Mouse (Mus musculus) adrenal gland, adult 2 months (tissue): ENCODE data around the gene Pik3ca. TPM values are rescaled to one million over a fixed set of nuclear protein-coding genes. Genes with fewer than 3 reads are reported as not detected.

ENCODE experiments used
- DNase-seq: peaks from one replicate; pipeline ENCODE4 v3.0.0; 2021
- polyA plus RNA-seq: library from polyadenylated mRNA; depleted of rRNA; stranded (reverse); fragments of >200 nt; gene quantifications from 2 replicates; pipeline ENCODE4 v1.2.3, GENCODE M21; 2012; rRNA removed
- total RNA-seq, 2 experiments: library from RNA; stranded (reverse); gene quantifications; 2 replicates each; pipeline ENCODE4 v1.2.3; 2021

Gene Pik3ca
- total and polyA plus RNA-seq, 3 experiments = 1.5 to 49.6 (median 42.1) TPM

DNA sequence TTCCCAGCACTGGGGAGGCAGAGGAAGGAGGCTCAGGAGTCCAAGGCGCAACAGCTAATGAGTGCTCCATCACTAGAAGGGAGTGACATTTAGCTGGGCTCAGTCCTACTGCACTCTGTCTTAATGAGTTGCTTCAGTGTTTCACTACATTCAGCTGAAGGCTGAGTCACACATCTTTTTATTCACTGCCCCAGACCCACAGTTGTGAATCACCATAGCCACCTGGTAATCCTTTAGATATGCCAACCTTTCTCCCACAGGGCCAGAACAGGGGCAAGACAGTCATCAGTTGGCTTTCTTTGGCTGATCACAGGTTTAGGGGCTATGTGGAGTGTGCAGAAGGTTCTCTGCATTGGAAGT is 99.2 kb downstream of the Pik3ca start:
- DNase-seq = peak; percentile 50

DNA sequence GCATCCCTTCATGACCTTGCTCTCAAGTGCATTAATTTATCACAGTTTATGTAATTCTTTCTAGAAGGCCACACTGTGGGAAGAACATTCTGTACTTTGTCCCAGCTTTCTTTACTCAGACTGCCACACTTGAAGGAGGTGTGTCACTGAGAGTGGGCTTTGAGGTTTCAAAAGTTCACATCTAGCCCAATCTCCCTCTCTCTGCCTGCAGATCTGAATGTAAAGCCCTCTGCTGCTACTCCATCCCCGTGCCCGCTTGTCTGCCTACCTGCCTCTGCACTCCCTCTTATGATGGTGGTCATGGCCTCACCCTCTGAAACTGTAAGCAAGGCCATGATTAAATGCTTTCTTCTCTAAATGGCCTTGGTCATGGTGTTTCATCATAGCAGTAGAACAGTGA is 102.9 kb downstream of the Pik3ca start:
- DNase-seq = peak; percentile 57

DNA sequence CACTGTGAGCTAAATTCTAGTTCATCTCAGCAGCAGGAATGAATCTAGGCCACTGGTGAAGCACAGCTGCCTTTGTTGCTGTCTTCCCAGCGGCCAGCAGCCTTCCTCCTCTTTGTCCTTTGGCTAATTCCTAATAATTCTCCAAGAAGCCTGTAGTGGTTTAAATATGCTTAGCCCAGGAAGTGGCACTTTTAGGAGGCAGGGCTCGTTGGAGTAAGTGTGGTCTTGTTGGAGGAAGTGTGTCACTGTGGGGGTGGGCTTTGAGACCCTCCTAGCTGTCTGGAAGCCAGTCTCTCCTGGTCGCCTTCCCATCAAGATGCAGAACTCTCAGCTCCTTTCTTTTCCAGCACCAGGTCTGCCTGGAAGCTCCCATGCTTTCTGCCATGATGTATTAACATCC is 108.4 kb downstream of the Pik3ca start:
- DNase-seq = no peak

DNA sequence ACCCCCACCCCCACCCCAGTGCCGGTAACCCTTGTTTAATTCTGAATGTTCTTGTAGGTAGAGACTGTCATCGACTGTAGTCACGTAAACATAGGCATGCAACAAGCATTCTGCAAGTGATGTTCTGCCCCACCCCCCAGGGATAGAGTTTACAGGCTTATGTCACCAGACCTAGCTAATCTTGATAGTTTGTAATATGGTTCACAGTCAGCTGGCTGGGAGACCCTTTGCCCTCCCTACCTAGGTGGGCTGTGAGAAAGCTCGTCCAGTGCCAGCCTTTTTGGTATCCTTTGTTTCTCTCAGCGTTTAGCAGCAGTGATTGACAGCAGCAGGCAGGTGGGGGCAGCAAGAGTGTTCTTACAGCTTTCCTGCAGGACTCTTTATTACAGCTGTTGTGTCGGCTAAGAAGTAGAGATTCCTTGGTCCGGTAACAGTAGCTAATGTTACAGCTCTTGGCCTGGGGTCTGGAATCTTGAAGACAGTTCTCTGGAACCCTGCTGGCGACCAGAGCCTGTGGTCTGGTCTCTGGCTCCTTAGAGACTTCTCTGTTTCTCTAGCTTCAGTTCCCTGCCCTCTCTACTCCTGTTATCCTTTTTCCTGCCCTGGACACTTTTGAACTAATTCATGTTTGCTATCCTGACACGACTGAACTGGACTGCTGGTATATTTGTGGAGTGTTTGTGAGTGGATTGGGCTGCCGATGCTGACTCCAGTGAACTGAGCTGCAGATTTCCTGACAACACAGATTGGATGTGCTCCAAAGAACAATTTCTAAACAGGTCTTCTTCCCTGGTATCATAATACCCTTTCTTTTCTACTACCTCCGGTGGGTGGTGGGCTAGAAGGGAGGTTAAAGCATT is 109.1 kb downstream of the Pik3ca start:
- DNase-seq = no peak

DNA sequence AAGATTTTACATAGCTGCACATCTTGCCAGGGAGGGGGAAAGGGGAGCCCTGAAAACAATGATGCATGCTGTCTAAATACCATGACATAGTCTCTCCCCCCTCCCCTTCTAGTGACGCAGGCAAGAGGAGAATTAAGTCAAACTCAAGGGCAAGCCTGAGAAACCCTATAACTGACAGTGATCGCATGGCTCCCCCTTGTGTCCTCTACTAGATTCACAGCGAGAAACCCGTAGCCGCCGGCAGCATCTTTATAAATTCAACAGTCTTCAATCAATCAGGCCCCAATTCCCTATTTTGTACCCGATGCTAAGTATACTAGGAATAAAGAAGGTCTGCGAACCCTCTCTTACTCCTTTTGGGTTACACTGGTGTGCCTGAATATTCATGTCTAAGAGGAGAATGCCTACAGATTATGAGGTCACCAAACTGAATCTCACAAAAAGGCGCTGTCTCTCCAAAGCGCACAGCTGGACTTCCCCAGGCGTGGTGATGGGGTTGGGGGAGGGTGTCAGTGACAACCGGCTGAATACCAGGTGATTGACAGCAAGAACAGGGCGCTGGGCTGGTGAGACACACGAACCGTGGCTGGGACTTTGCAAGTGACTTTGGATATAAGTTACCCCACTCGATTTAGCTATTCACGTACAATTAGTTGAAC is 111.3 kb downstream of the Pik3ca start:
- peak; percentile 73 for DNase-seq

DNA sequence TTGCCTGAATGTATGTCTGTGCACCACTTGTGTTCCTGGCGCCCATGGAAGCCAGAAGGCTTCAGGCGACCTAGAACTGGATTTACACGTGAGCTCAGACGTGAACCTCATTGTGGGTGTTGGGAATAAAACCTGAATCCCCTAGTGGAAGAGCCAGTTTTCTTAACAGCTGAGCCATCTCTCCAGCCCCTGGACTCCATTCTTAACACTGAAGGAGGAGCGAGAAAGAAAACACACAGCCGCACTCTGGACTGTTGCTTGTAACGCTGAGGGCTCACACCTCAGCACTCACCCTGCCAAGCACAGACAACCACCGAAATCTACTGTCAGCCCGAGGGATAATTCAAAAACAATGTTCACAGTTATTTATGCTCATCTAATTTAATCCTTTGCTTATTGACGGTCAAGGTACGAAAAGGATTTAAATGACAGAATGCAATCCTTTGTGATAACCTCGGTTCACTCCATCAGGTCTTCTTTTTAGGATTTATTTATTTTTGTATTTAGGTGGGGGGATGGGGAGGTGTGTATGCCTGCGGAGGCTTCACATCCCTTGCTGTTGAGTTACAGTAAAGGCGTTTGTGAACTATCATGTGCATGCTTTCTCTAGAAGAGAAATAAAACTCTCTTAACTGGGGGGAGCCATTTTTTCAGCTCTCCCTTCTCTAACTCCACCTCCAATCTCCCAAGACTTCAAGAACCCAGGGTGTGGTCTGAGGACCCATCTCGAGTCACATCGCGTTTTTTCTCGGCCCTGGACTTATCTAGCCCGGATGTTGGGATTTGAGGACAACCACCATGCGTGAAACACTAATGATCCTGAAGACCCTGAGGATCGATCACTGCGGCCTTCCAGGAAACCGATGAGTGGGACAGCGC is 112.3 kb downstream of the Pik3ca start, which contains the start of gene Zfp639:
TSS of gene Zfp639 (plus strand) at position 764 of the 879 bp plus-strand sequence.
- no peak for DNase-seq

DNA sequence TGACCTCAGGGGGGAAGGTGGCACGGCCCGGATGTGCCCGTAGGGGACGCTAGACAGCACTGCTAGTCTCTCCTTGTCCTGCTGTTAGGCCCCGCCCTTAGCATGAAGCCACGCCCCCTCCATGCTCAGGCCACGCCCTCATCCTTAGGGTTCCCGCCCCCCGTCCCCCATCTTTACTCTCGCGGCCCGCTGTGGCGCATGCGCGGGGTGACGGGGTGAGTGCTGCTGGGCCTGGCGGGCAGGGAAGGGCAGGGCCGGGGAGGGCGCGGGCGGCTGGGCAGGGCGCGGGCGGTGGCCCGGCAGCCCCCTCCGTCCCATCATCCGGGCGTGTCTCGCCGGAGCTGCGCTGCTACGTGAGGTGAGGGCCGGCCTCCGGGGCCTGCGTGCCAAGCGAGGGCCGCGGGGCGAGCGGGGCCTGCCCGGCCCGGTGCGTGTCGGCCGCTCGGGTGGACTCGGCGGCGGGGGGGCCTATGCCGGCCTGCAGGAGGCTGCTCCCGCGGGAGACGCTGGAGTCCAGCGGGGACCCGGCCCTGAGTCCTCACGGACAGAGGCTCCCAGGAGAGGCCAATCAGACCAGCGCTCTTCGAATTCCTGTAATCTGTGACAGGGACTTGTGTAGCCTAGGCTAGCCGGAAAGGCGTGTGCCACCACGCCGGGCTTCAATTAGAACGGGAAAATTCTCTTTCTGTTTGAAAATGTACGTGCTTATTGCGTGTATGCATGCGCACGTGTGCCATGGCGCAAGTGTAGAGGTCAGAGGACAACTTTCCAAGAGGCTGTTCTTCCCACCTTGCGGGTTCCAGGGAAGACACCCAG is 113.1 kb downstream of the Pik3ca start:
- peak; percentile 98 for DNase-seq

DNA sequence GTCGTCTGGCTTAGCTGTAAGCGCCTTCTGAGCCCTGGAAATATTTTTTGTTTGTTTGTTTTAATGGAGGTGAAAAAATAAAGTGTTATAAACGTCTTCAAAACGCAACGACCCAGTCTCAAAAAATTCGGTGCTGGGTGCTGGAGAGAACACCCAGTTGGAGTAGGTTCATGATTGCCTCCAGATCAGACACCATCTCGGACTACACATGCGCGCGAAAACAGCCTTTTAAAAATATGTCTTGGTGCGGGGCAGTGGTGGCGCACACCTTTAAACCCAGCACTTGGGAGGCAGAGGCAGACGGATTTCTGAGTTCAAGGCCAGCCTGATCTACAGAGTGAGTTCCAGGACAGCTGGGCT is 113.7 kb downstream of the Pik3ca start:
- peak; percentile 30 for DNase-seq

DNA sequence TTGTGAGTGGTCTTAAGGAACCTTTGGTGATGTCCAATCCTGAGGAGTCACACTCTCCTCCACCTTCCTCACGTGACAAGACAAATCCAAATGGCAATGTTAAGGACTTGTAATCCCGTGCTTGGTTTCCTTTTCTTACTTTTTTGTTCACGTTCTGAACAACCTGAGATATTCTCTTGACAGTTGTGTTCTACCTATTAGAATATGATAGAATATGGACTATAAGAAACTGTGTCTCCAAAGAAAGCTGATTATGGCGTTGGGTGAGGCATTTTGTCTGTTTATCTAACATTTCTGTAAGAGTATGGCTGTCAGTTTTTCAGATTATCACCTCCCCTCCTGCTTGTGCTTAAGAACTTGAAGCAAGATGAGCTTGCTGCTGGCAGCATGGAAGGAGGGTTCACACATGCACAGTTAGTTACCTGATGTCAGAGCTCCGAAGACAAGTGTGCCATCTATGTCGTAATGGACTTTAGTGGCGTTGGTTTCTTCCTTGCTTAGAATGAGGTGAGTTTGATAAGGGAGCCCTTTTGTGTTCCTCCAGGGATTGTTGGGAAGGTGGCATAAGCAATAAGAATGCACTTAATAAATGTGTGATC is 115.3 kb downstream of the Pik3ca start:
- no peak for DNase-seq

DNA sequence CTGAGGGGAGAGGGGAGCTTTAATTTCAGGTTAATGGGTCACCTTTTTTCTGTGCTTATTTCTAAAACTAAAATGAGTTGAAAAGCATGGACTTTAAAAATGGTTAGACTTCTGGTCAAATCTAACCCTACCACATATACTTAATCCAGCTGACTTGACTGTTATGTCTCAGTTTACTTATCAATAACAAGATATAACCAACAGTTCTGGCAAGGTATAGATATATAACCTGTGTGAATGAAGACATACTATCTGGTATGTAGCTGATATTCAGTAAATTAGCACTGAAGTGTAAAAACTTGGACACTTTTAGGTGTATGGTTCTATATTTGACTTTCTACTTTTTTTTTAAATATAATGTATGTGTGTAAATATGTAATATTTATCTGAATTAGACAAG is 116.1 kb downstream of the Pik3ca start:
- DNase-seq = no peak

Other genes with a start within 250 kb of the Pik3ca start
- 10 to 100 TPM; 17.7 to 18.2 TPM for gene Zmat3, start 31.7 kb upstream of the Pik3ca start, total RNA-seq
- gene Zmat3, start 31.7 kb upstream of the Pik3ca start, polyA plus RNA-seq = 8.0 and 11.8 TPM in 2 replicates
- 1 to 10 TPM in 1 of 2 experiments, under 1 TPM in 1; 0.17 to 1.2 TPM for gene Kcnmb3, start 94.6 kb downstream of the Pik3ca start, total RNA-seq
- not detected in 2 replicates for gene Kcnmb3, start 94.6 kb downstream of the Pik3ca start, polyA plus RNA-seq
- gene Zfp639, start 112.6 kb downstream of the Pik3ca start, total RNA-seq = 10 to 100 TPM; 30.7 to 31.9 TPM
- gene Zfp639, start 112.6 kb downstream of the Pik3ca start, polyA plus RNA-seq = 14.1 and 19.7 TPM in 2 replicates
- 10 to 100 TPM; 76.0 to 80.1 TPM for gene Mfn1, start 131.8 kb downstream of the Pik3ca start, total RNA-seq
- 6.6 and 7.3 TPM in 2 replicates for gene Mfn1, start 131.8 kb downstream of the Pik3ca start, polyA plus RNA-seq
- gene Gnb4, start 218.9 kb downstream of the Pik3ca start, total RNA-seq = 10 to 100 TPM; 24.9 to 63.2 TPM
- gene Gnb4, start 218.9 kb downstream of the Pik3ca start, polyA plus RNA-seq = 11.8 and 13.0 TPM in 2 replicates